Mouse (Mus musculus) MEL (cell line): ENCODE results near the gene Gm26602.

ENCODE experiments used
- MAZ ChIP-seq: IDR thresholded peaks from 2 replicates; pipeline ENCODE4 v1.6.1; 2012; ENCODE audit warnings: low read depth, mild to moderate bottlenecking, inconsistent platforms, low read length, improper control_type of control experiment
- ZC3H11A ChIP-seq: IDR thresholded peaks from 2 replicates; pipeline ENCODE4 v1.6.1; 2012; ENCODE audit warnings: low read depth, mild to moderate bottlenecking, inconsistent platforms, low read length, improper control_type of control experiment

GRCm38 (mm10) chr10:79932736-79933135 lies 22.1 kb downstream of the Gm26602 start:
- TF ChIP-seq MAZ (no peak), ZC3H11A (no peak)
